Mouse (Mus musculus): ENCODE data around the gene Kcnk1. TPM values are rescaled to one million over a fixed set of nuclear protein-coding genes. Genes with fewer than 3 reads are reported as not detected.

Kcnk1 gene
- total and polyA plus RNA-seq, 3 experiments = not detected

DNA sequence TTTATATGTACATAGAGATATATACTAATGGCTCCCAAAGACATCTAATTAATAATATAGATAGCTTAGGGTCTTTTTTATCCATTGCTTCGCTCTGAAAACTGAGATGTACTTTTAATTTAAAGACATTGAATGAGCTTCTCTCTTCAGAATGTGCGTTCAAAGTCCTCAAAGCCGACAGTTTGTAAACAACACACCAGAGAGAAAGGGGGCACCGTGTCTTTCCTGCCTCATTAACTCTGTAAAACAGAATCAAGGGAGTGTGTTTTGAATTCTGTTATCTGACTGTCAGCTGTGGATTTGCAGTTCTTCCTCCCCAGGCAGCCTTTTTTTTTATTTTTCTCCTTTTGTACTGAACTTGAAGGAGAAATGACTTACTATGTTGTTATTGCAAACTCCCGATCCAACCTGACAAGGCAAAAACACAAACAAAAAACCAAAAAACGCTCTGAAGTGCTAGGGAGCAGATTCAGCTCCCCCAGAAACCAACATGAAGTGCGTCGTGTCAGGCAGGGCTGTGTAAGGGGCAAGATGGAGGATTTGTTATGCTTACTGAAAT, 69.7 kb downstream of the Kcnk1 start:
- Histone ChIP-seq H3K4me3 (replicated peaks in 1 of 3; ENCODE audit: low read depth in 2 of 3, low read length in 2 of 3, poor library complexity in 1 of 3) (no peak overlapping the region), H3K4me2 (ENCODE audit: insufficient read depth, low read depth, poor library complexity, severe bottlenecking) (no peak overlapping the region), H3K9me3 (replicated peaks; ENCODE audit: low read length) (peaks cover 6% of the 10 kb centered on the region), H3K4me1 (ENCODE audit: control insufficient read depth in 1 of 2, insufficient read depth in 2 of 2) (no peaks in the 10 kb centered on the region), H3K36me3 (replicated peaks in 1 of 2; ENCODE audit: control insufficient read depth in 1 of 2, insufficient read depth in 1 of 2, low read length in 1 of 2) (no peaks in the 10 kb centered on the region), H3K27me3 (replicated peaks) (peaks cover 86% of the 10 kb centered on the region), H3K79me2 (replicated peaks; ENCODE audit: control insufficient read depth, extremely low read depth, insufficient read depth, poor library complexity, severe bottlenecking) (no peaks in the 10 kb centered on the region), H3K9ac (ENCODE audit: insufficient read depth, low read depth) (no peak overlapping the region), H3K27ac (ENCODE audit: insufficient read depth, low read depth) (no peak overlapping the region)
- DNase-seq (ENCODE audit: extremely low read depth) = no peak
- no peak for TF ChIP-seq IRF4 (IDR thresholded peaks at IDR 0.05; ENCODE audit: low read depth, low read length)
- TF ChIP-seq JUND (conservative IDR thresholded peaks at IDR 0.05; ENCODE audit: low read depth, low read length) = no peak
- no peak for TF ChIP-seq ELF1 (IDR thresholded peaks at IDR 0.05; ENCODE audit: low read depth, low read length)
- TF ChIP-seq POLR2A (IDR thresholded peaks at IDR 0.05; ENCODE audit: low read depth, low read length) = no peak
- in situ Hi-C loops (cut with MboI; ENCODE audit: low pct_ligation_motif_present, low pct_unique_long_range_greater_than_20kb, low sequenced_read_pairs) (no loop called here), dilution Hi-C loops (cut with MboI; ENCODE audit: extremely low pct_ligation_motif_present, extremely low pct_unique_long_range_greater_than_20kb, low sequenced_read_pairs) (no loop called here)

DNA sequence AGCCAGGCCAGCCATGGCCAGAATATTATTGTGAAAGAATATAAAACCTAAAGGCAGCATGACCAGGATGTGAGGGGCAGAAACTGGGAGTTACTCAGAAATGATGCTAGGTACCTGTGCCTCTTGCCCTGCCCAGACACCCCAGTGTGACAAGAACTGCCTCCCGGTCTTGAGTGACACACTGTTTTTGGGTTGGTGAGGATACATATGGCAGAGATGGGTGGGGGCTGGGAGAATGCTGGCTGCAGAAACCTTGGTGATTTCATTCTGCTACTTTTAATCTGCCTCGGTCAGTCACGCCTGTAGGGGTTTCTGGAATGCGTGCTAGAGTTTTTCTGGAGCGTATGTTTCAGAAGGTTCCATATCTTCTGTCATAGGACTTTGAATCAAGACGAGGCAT, 72.3 kb downstream of the Kcnk1 start:
- no peaks in the 10 kb centered on the region for H3K36me3 ChIP-seq (replicated peaks in 1 of 2; ENCODE audit: control insufficient read depth in 1 of 2, insufficient read depth in 1 of 2, low read length in 1 of 2)
- in situ Hi-C loops (cut with MboI; ENCODE audit: low pct_ligation_motif_present, low pct_unique_long_range_greater_than_20kb, low sequenced_read_pairs) (no loop called here), dilution Hi-C loops (cut with MboI; ENCODE audit: extremely low pct_ligation_motif_present, extremely low pct_unique_long_range_greater_than_20kb, low sequenced_read_pairs) (no loop called here)
- no peak for TF ChIP-seq ELF1 (IDR thresholded peaks at IDR 0.05; ENCODE audit: low read depth, low read length)
- no peak for TF ChIP-seq UBTF (IDR thresholded peaks at IDR 0.05; ENCODE audit: low read depth, low read length)
- TF ChIP-seq HCFC1 (IDR thresholded peaks at IDR 0.05; ENCODE audit: low read depth, low read length) = no peak
- TF ChIP-seq USF2 (conservative IDR thresholded peaks at IDR 0.05; ENCODE audit: low read depth, low read length) = no peak
- TF ChIP-seq MAX (IDR thresholded peaks at IDR 0.05; ENCODE audit: low read length) = no peak
- TF ChIP-seq ETS1 (conservative IDR thresholded peaks at IDR 0.05; ENCODE audit: low read depth, low read length) = no peak
- TF ChIP-seq GABPA (IDR thresholded peaks at IDR 0.05; ENCODE audit: insufficient replicate concordance, low read depth, low read length) = no peak
- TF ChIP-seq JUN (IDR thresholded peaks at IDR 0.05; ENCODE audit: insufficient read depth, low read depth, low read length) = no peak
- TF ChIP-seq TBP (conservative IDR thresholded peaks at IDR 0.05; ENCODE audit: low read depth, low read length) = no peak
- no peak for TF ChIP-seq RAD21 (IDR thresholded peaks at IDR 0.05; ENCODE audit: low read depth, low read length)
- TF ChIP-seq ZMIZ1 (IDR thresholded peaks at IDR 0.05; ENCODE audit: low read depth, low read length) = no peak
- no peak for TF ChIP-seq MAZ (IDR thresholded peaks at IDR 0.05; ENCODE audit: low read depth, low read length)
- TF ChIP-seq ZC3H11A (IDR thresholded peaks at IDR 0.05; ENCODE audit: low read depth, low read length) = no peak
- TF ChIP-seq KAT2A (IDR thresholded peaks at IDR 0.05; ENCODE audit: insufficient replicate concordance, low read length) = no peak
- TF ChIP-seq MXI1 (IDR thresholded peaks at IDR 0.05; ENCODE audit: low read depth, low read length) = no peak
- no peak for TF ChIP-seq MEF2A (IDR thresholded peaks at IDR 0.05; ENCODE audit: borderline replicate concordance, low read depth, low read length)
- no peak for TF ChIP-seq SMC3 (IDR thresholded peaks at IDR 0.05; ENCODE audit: low read depth, low read length)
- no peak for TF ChIP-seq ZNF384 (IDR thresholded peaks at IDR 0.05; ENCODE audit: low read depth, low read length)
- DNase-seq (ENCODE audit: extremely low read depth) = no peak
- no peak overlapping the region for H3K27ac ChIP-seq (ENCODE audit: insufficient read depth, low read depth)
- H3K79me2 ChIP-seq (replicated peaks; ENCODE audit: control insufficient read depth, extremely low read depth, insufficient read depth, poor library complexity, severe bottlenecking) = no peaks in the 10 kb centered on the region
- no peak overlapping the region for H3K9ac ChIP-seq (ENCODE audit: insufficient read depth, low read depth)
- H3K27me3 ChIP-seq (replicated peaks) = peaks cover 84% of the 10 kb centered on the region
- no peak overlapping the region for H3K4me2 ChIP-seq (ENCODE audit: insufficient read depth, low read depth, poor library complexity, severe bottlenecking)
- H3K9me3 ChIP-seq (replicated peaks; ENCODE audit: low read length) = peaks cover 6% of the 10 kb centered on the region
- H3K4me3 ChIP-seq (replicated peaks in 1 of 3; ENCODE audit: low read depth in 2 of 3, low read length in 2 of 3, poor library complexity in 1 of 3) = no peak overlapping the region
- no peaks in the 10 kb centered on the region for H3K4me1 ChIP-seq (ENCODE audit: control insufficient read depth in 1 of 2, insufficient read depth in 2 of 2)

All from CH12.LX (cell line).